Mouse (Mus musculus) limb, embryonic 11.5 days (tissue): ENCODE measurements around the gene Ralgapa1. TPM values are rescaled to one million over a fixed set of nuclear protein-coding genes. Genes with fewer than 3 reads are reported as not detected.

ENCODE experiments used
- ATAC-seq: fragments of 200-750 bp; cut with Nextera tagmentation; 2 replicates; pipeline ENCODE4 v1.8.0; 2017; ENCODE audit warnings: low read depth; ENCODE audit not compliant: insufficient number of reproducible peaks, low FRiP score, low TSS enrichment
- DNase-seq: peaks from one replicate; pipeline ENCODE4 v3.0.0-alpha.2; 2015; ENCODE audit warnings: low spot score
- H3K27ac ChIP-seq: fragments of 300-500 bp; sonication (generic); replicated peaks from 2 replicates; pipeline ENCODE4 v1.5.1; 2014; ENCODE audit warnings: low read depth, mild to moderate bottlenecking, low read length
- H3K27me3 ChIP-seq: fragments of 300-500 bp; sonication (generic); 2 replicates; pipeline ENCODE4 v1.6.1; 2014; ENCODE audit warnings: mild to moderate bottlenecking, low read length, mixed read lengths; ENCODE audit not compliant: control insufficient read depth, insufficient read depth
- H3K36me3 ChIP-seq: fragments of 300-500 bp; sonication (generic); 2 replicates; pipeline ENCODE4 v1.6.1; 2014; ENCODE audit warnings: mild to moderate bottlenecking, low read length, moderate library complexity, mixed read lengths; ENCODE audit not compliant: control insufficient read depth, insufficient read depth
- H3K4me1 ChIP-seq: fragments of 300-500 bp; sonication (generic); 2 replicates; pipeline ENCODE4 v1.6.1; 2014; ENCODE audit warnings: low read length, mixed read lengths; ENCODE audit not compliant: control insufficient read depth, insufficient read depth
- H3K4me2 ChIP-seq: fragments of 300-500 bp; sonication (generic); 2 replicates; pipeline ENCODE4 v1.6.1; 2014; ENCODE audit warnings: low read depth, mild to moderate bottlenecking, moderate library complexity; ENCODE audit not compliant: severe bottlenecking
- H3K4me3 ChIP-seq: fragments of 300-500 bp; sonication (generic); 2 replicates; pipeline ENCODE4 v1.5.1; 2014; ENCODE audit warnings: low read depth, low read length
- H3K9ac ChIP-seq: fragments of 300-500 bp; sonication (generic); 2 replicates; pipeline ENCODE4 v1.6.1; 2014; ENCODE audit warnings: mild to moderate bottlenecking, low read length
- H3K9me3 ChIP-seq: fragments of 300-500 bp; sonication (generic); 2 replicates; pipeline ENCODE4 v1.6.1; 2016; ENCODE audit warnings: low read length; ENCODE audit not compliant: control insufficient read depth
- WGBS: fragments of 180-500 bp; shearing (Covaris S2); extraction: QIAGEN DNeasy Blood & Tissue Kit; methylation state at CpG from one replicate; pipeline ENCODE4 v1.1.7; 2014; 5-methylcytosine and 5-hydroxymethylcytosine counted together
- polyA plus RNA-seq: library from polyadenylated mRNA; unstranded; fragments of >200 nt; fragmentation: Nextera tagmentation; extraction: Ambion mirVana; gene quantifications from 2 replicates; pipeline ENCODE4 v1.2.1, GENCODE M21; 2014

Gene Ralgapa1
- polyA plus RNA-seq, 1 experiment from 2014 or later: 15.5 TPM

DNA sequence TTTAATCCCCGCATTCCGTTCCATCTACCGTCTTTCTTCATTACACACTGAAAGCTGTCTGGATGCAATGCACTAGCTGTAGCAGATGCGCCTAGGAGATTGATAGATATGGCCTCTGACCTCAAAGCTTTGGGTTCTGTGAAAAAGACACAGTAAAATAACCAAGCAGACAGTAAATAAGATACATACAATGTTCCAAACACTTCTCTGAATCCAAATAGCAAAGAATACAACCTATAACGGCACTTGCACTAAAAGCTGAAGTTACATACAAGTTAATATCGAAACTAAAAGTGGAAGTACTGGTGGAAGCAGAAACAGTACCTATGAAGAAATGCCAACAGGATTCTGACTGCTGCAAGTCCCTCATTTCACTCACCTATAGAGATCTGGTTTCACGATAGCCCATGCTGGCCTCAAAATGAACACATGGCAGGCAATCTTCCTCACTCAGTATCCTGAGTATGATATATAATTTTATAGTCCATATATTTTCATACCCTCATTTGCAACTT is 172.9 kb downstream of the Ralgapa1 start:
- Histone ChIP-seq H3K4me3 (no peak overlapping the region), H3K9me3 (no peaks in the 10 kb centered on the region), H3K4me1 (no peaks in the 10 kb centered on the region), H3K4me2 (no peak overlapping the region), H3K27me3 (no peaks in the 10 kb centered on the region), H3K36me3 (no peaks in the 10 kb centered on the region), H3K27ac (no peak overlapping the region), H3K9ac (no peak overlapping the region)
- DNase-seq (no peak), ATAC-seq (no peak)
- WGBS: 91% methylated on average over 7 of the region's 7 CpGs

- Histone ChIP-seq H3K4me1 (no peaks in the 10 kb centered on the region), H3K9ac (no peak overlapping the region), H3K9me3 (no peaks in the 10 kb centered on the region), H3K27ac (no peak overlapping the region), H3K36me3 (no peaks in the 10 kb centered on the region), H3K4me2 (no peak overlapping the region), H3K27me3 (no peaks in the 10 kb centered on the region), H3K4me3 (no peak overlapping the region)
- ATAC-seq (no peak), DNase-seq (peak; percentile 27)
- 42% methylated on average over 4 of the region's 4 CpGs for WGBS
Measured at GRCm38 (mm10) chr12:55626711-55627110, 194.3 kb downstream of the Ralgapa1 start.

DNA sequence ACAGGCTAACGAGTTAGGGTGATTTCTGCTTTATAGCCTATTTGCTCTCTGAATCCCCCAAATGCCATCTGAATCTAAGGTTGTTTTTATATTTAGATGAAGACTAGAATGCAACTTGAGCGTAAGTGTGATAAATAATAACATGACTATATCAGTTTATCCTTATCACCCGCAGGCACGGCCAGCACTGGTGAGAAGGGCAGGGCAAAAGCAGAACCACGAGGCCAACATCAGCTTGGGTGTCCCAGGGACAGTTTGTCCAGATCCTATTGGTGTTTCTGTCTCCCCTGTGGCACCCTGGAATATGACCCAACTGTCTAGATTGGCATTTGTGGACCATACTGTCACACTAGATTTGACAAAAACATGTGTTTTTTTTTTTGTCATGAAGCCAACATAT is 197.7 kb downstream of the Ralgapa1 start:
- DNase-seq (no peak), ATAC-seq (no peak)
- Histone ChIP-seq H3K36me3 (no peaks in the 10 kb centered on the region), H3K27me3 (no peaks in the 10 kb centered on the region), H3K4me2 (no peak overlapping the region), H3K4me1 (no peaks in the 10 kb centered on the region), H3K27ac (no peak overlapping the region), H3K9ac (no peak overlapping the region), H3K4me3 (no peak overlapping the region), H3K9me3 (no peaks in the 10 kb centered on the region)
- WGBS: 90% methylated on average over 5 of the region's 5 CpGs

- Histone ChIP-seq H3K27me3 (no peaks in the 10 kb centered on the region), H3K27ac (no peak overlapping the region), H3K9me3 (no peaks in the 10 kb centered on the region), H3K4me2 (no peak overlapping the region), H3K36me3 (no peaks in the 10 kb centered on the region), H3K4me1 (no peaks in the 10 kb centered on the region), H3K9ac (no peak overlapping the region), H3K4me3 (no peak overlapping the region)
- 68% methylated on average over 3 of the region's 3 CpGs for WGBS
- DNase-seq (no peak), ATAC-seq (no peak)
Measured at GRCm38 (mm10) chr12:55622615-55623245, 198.2 kb downstream of the Ralgapa1 start.

DNA sequence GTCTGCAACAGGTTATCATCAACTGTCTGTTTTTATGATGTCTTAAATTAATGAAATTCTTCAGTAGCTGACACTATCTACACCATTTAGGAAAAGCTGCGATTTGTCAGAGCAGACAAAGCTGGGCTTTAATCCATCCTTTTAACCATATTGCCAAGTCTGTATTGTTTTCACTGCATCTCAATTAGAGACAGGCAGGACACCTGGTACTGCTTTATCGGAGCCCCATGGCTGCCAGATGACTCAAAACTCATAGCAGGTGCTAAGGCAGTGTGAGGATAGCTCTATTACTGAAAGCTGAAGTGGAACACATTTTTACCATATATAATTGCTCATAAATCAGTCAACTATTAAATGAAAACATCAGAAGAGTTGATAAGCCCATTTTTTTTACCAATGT is 200.6 kb downstream of the Ralgapa1 start:
- WGBS: 52% methylated on average over 2 of the region's 2 CpGs
- Histone ChIP-seq H3K27me3 (no peaks in the 10 kb centered on the region), H3K27ac (no peak overlapping the region), H3K4me1 (no peaks in the 10 kb centered on the region), H3K36me3 (no peaks in the 10 kb centered on the region), H3K9ac (no peak overlapping the region), H3K4me3 (no peak overlapping the region), H3K9me3 (no peaks in the 10 kb centered on the region), H3K4me2 (no peak overlapping the region)
- DNase-seq (no peak), ATAC-seq (no peak)

- ATAC-seq (no peak), DNase-seq (no peak)
- Histone ChIP-seq H3K36me3 (no peaks in the 10 kb centered on the region), H3K9me3 (no peaks in the 10 kb centered on the region), H3K4me2 (no peak overlapping the region), H3K27ac (no peak overlapping the region), H3K4me3 (no peak overlapping the region), H3K27me3 (no peaks in the 10 kb centered on the region), H3K4me1 (peaks cover 3% of the 10 kb centered on the region; the same call in 1 of the 2 replicates), H3K9ac (no peak overlapping the region)
- 75% methylated on average over 2 of the region's 2 CpGs for WGBS
Measured at GRCm38 (mm10) chr12:55610812-55611211, 210.2 kb downstream of the Ralgapa1 start.

GRCm38 (mm10) chr12:55607902-55608301 is 213.1 kb downstream of the Ralgapa1 start:
- DNase-seq: peak; percentile 45
- 16% methylated on average over 4 of the region's 4 CpGs for WGBS

DNA sequence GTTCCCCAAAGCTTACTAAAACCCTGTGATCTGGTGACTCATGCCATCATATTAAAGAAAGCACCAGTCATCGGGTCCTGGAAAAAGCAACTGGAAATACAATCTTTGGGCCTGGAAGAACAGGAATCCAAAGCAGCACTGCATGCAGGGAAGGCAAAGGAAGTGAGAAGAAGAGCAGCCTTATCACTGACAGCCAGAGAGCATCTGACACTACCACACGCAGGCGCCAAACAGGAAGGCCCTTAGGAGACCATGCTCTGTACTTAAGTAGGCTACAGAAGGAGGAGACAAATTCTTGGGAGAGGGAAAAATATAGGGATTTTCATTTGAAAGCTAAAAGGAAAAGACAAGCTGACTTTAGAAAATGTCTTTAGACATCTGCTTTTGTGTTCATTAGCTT is 216.6 kb downstream of the Ralgapa1 start:
- H3K4me1 ChIP-seq: peaks cover 13% of the 10 kb centered on the region; the same call in 1 of the 2 replicates
- no peaks in the 10 kb centered on the region for H3K9me3 ChIP-seq
- H3K9ac ChIP-seq: no peak overlapping the region
- no peak overlapping the region for H3K27ac ChIP-seq
- no peak overlapping the region for H3K4me2 ChIP-seq
- DNase-seq: no peak
- no peak for ATAC-seq
- no peaks in the 10 kb centered on the region for H3K36me3 ChIP-seq
- H3K4me3 ChIP-seq: no peak overlapping the region
- H3K27me3 ChIP-seq: peaks cover 21% of the 10 kb centered on the region
- 71% methylated on average over 3 of the region's 3 CpGs for WGBS

More at GRCm38 (mm10) chr12:55607902-55608301, 213.1 kb downstream of the Ralgapa1 start:
- no peak overlapping the region for H3K27ac ChIP-seq
- peaks cover 3% of the 10 kb centered on the region; the same call in 1 of the 2 replicates for H3K4me1 ChIP-seq
- H3K9me3 ChIP-seq: no peaks in the 10 kb centered on the region
- no peak overlapping the region for H3K4me3 ChIP-seq
- no peaks in the 10 kb centered on the region for H3K36me3 ChIP-seq
- H3K27me3 ChIP-seq: no peaks in the 10 kb centered on the region
- no peak overlapping the region for H3K4me2 ChIP-seq
- H3K9ac ChIP-seq: no peak overlapping the region
- peak; percentile 51; the same call in 1 of the 2 replicates for ATAC-seq
